Mouse (Mus musculus): ENCODE measurements at regions not wholly inside any gene's neighbourhood (a gene's known extent, or its start where the extent isn't known, plus 50 kb on each side); places are given as distances from the start of the nearest gene placed in this dataset.
A peak's percentile ranks its signal among the peaks of the same experiment; 100 is the strongest.

- no peaks in the 10 kb centered on the region for H3K27me3 ChIP-seq (ENCODE audit: insufficient read depth, low read length)
- DNase-seq, result no peak
Observed at GRCm38 (mm10) chr13:37237285-37237684, 107.7 kb upstream of the Ly86 start.

GRCm38 (mm10) chr13:37225834-37226233 lies 119.2 kb upstream of the Ly86 start:
- H3K9me3 ChIP-seq (ENCODE audit: low read depth, low read length), result no peaks in the 10 kb centered on the region
- no peak for DNase-seq
- H3K4me1 ChIP-seq (ENCODE audit: insufficient read depth), result no peaks in the 10 kb centered on the region
- no peak overlapping the region for H3K27ac ChIP-seq (ENCODE audit: low read depth)
- no peak overlapping the region for H3K9ac ChIP-seq
- H3K4me2 ChIP-seq, result no peak overlapping the region
- H3K27me3 ChIP-seq (ENCODE audit: insufficient read depth, low read length), result no peaks in the 10 kb centered on the region
- TF ChIP-seq CTCF (IDR thresholded peaks at IDR 0.05; ENCODE audit: low read depth), result no peak
- no peak for ATAC-seq (ENCODE audit: insufficient read depth)
- H3K4me3 ChIP-seq (ENCODE audit: low read depth, low read length), result no peak overlapping the region
- WGBS, result 89% methylated on average over 1 of the region's 1 CpGs
- no peaks in the 10 kb centered on the region for H3K36me3 ChIP-seq (ENCODE audit: insufficient read depth)

More at GRCm38 (mm10) chr13:37237285-37237684, 107.7 kb upstream of the Ly86 start:
- Histone ChIP-seq H3K4me1 (ENCODE audit: insufficient read depth) (no peaks in the 10 kb centered on the region), H3K4me3 (ENCODE audit: low read depth, low read length) (no peak overlapping the region), H3K4me2 (no peak overlapping the region), H3K9ac (no peak overlapping the region), H3K27ac (ENCODE audit: low read depth) (no peak overlapping the region), H3K9me3 (ENCODE audit: low read depth, low read length) (no peaks in the 10 kb centered on the region), H3K36me3 (ENCODE audit: insufficient read depth) (no peaks in the 10 kb centered on the region)
- no peak for TF ChIP-seq CTCF (IDR thresholded peaks at IDR 0.05; ENCODE audit: low read depth)
- WGBS, result 71% methylated on average over 3 of the region's 3 CpGs
- no peak for ATAC-seq (ENCODE audit: insufficient read depth)

- DNase-seq (peak; percentile 10), ATAC-seq (ENCODE audit: insufficient read depth) (no peak)
- 61% methylated on average over 3 of the region's 3 CpGs for WGBS
- Histone ChIP-seq H3K36me3 (ENCODE audit: insufficient read depth) (no peaks in the 10 kb centered on the region), H3K9ac (no peak overlapping the region), H3K4me1 (ENCODE audit: insufficient read depth) (no peaks in the 10 kb centered on the region), H3K27me3 (ENCODE audit: insufficient read depth, low read length) (no peaks in the 10 kb centered on the region), H3K4me2 (no peak overlapping the region), H3K4me3 (ENCODE audit: low read depth, low read length) (no peak overlapping the region), H3K27ac (ENCODE audit: low read depth) (no peak overlapping the region), H3K9me3 (ENCODE audit: low read depth, low read length) (no peaks in the 10 kb centered on the region)
- TF ChIP-seq CTCF (IDR thresholded peaks at IDR 0.05; ENCODE audit: low read depth), result no peak
Observed at GRCm38 (mm10) chr13:37220436-37220835, 124.6 kb upstream of the Ly86 start.

- Histone ChIP-seq H3K9ac (no peak overlapping the region), H3K4me2 (no peak overlapping the region), H3K9me3 (ENCODE audit: low read depth, low read length) (no peaks in the 10 kb centered on the region), H3K4me3 (ENCODE audit: low read depth, low read length) (no peak overlapping the region), H3K27me3 (ENCODE audit: insufficient read depth, low read length) (no peaks in the 10 kb centered on the region), H3K4me1 (ENCODE audit: insufficient read depth) (no peaks in the 10 kb centered on the region), H3K27ac (ENCODE audit: low read depth) (no peak overlapping the region), H3K36me3 (ENCODE audit: insufficient read depth) (no peaks in the 10 kb centered on the region)
- DNase-seq (peak; percentile 8), ATAC-seq (ENCODE audit: insufficient read depth) (no peak)
- TF ChIP-seq CTCF (IDR thresholded peaks at IDR 0.05; ENCODE audit: low read depth), result no peak
- 73% methylated on average over 4 of the region's 4 CpGs for WGBS
Observed at GRCm38 (mm10) chr13:37218596-37218995, 126.4 kb upstream of the Ly86 start.

- H3K27me3 ChIP-seq (ENCODE audit: insufficient read depth, low read length), result no peaks in the 10 kb centered on the region
- WGBS, result 59% methylated on average over 8 of the region's 8 CpGs
Observed at GRCm38 (mm10) chr13:37214590-37215282, 130.3 kb upstream of the Ly86 start.

GRCm38 (mm10) chr13:37197136-37197535 lies 147.1 kb upstream of the F13a1 start:
- H3K4me1 ChIP-seq (ENCODE audit: insufficient read depth), result no peaks in the 10 kb centered on the region
- H3K27me3 ChIP-seq (ENCODE audit: insufficient read depth, low read length), result no peaks in the 10 kb centered on the region
- no peak overlapping the region for H3K9ac ChIP-seq
- DNase-seq (no peak), ATAC-seq (ENCODE audit: insufficient read depth) (no peak)
- H3K27ac ChIP-seq (ENCODE audit: low read depth), result no peak overlapping the region
- no peaks in the 10 kb centered on the region for H3K36me3 ChIP-seq (ENCODE audit: insufficient read depth)
- no peaks in the 10 kb centered on the region for H3K9me3 ChIP-seq (ENCODE audit: low read depth, low read length)
- no peak overlapping the region for H3K4me3 ChIP-seq (ENCODE audit: low read depth, low read length)
- TF ChIP-seq CTCF (IDR thresholded peaks at IDR 0.05; ENCODE audit: low read depth), result no peak
- H3K4me2 ChIP-seq, result no peak overlapping the region
- WGBS, result 85% methylated on average over 2 of the region's 2 CpGs

More at GRCm38 (mm10) chr13:37214590-37215282, 130.3 kb upstream of the Ly86 start:
- Histone ChIP-seq H3K36me3 (ENCODE audit: insufficient read depth) (no peaks in the 10 kb centered on the region), H3K9me3 (ENCODE audit: low read depth, low read length) (no peaks in the 10 kb centered on the region), H3K4me1 (ENCODE audit: insufficient read depth) (no peaks in the 10 kb centered on the region), H3K9ac (no peak overlapping the region), H3K4me3 (ENCODE audit: low read depth, low read length) (no peak overlapping the region), H3K27ac (ENCODE audit: low read depth) (no peak overlapping the region), H3K4me2 (no peak overlapping the region)
- 0 out of 2 replicates have a peak, but pooled peaks have one; percentile 38 for ATAC-seq (ENCODE audit: insufficient read depth)
- no peak for TF ChIP-seq CTCF (IDR thresholded peaks at IDR 0.05; ENCODE audit: low read depth)
- peak; percentile 23 for DNase-seq

- Histone ChIP-seq H3K9me3 (ENCODE audit: low read depth, low read length) (no peaks in the 10 kb centered on the region), H3K4me2 (no peak overlapping the region), H3K9ac (no peak overlapping the region), H3K4me1 (ENCODE audit: insufficient read depth) (no peaks in the 10 kb centered on the region), H3K4me3 (ENCODE audit: low read depth, low read length) (no peak overlapping the region), H3K27ac (ENCODE audit: low read depth) (no peak overlapping the region), H3K27me3 (ENCODE audit: insufficient read depth, low read length) (no peaks in the 10 kb centered on the region), H3K36me3 (ENCODE audit: insufficient read depth) (no peaks in the 10 kb centered on the region)
- ATAC-seq (ENCODE audit: insufficient read depth), result no peak
- 60% methylated on average over 1 of the region's 1 CpGs for WGBS
- no peak for DNase-seq
- TF ChIP-seq CTCF (IDR thresholded peaks at IDR 0.05; ENCODE audit: low read depth), result no peak
Observed at GRCm38 (mm10) chr13:37195857-37196256, 145.8 kb upstream of the F13a1 start.
